Mouse (Mus musculus): Measurements from ENCODE around the gene E4f1.

Gene E4f1

DNA sequence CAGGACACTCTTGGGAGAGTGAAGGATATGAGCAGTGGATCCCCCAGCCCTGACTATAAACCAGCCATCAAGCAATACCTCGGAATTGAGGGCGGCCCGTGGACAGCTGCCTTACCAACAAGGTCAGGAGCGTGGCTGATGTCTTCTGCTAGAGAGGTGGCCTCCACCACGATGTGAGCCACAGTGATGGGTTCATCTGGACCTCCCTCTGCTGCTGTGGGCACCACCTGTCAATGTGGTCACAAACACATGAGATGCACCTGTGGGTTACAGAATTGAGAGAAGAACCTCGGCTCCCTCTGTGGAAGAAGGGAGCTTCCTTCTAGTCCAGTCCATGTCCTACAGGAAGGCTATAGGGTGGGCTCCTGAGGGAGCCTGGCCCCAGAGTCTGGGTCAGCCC, 20.6 kb downstream of the E4f1 start:
- TF ChIP-seq GATA4 (IDR thresholded peaks at IDR 0.05; ENCODE audit: insufficient replicate concordance, low read length): no peak

GRCm38 (mm10) chr17:24446590-24446989, 23.5 kb downstream of the E4f1 start:
- TF ChIP-seq GATA4 (IDR thresholded peaks at IDR 0.05; ENCODE audit: insufficient replicate concordance, low read length): no peak

DNA sequence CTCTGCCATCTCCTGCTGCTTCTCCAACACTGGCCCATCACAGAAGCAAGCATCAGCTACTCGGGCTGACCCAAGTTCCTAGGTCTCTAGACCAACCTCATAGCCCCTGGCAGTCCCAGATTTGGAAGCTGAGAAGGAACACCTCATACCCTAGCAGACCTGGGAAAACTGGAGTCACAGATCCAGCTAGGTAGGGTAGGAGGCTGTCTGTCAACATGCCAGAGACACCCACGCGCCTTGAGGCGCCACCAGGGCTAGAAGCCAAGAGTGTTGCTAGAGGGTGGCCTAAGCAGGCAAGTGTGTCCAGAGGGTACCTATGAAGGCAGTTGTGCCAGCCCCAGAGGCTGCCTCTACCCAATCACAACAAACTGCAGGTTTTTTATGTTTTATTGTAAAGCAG, 26.7 kb downstream of the E4f1 start:
- TF ChIP-seq GATA4 (IDR thresholded peaks at IDR 0.05; ENCODE audit: insufficient replicate concordance, low read length): no peak

- no peak for TF ChIP-seq GATA4 (IDR thresholded peaks at IDR 0.05; ENCODE audit: insufficient replicate concordance, low read length)
Observed at GRCm38 (mm10) chr17:24442632-24443155, 27.4 kb downstream of the E4f1 start, which contains the start of gene Dnase1l2. TSS of gene Dnase1l2 (minus strand) at chr17:24443105.

DNA sequence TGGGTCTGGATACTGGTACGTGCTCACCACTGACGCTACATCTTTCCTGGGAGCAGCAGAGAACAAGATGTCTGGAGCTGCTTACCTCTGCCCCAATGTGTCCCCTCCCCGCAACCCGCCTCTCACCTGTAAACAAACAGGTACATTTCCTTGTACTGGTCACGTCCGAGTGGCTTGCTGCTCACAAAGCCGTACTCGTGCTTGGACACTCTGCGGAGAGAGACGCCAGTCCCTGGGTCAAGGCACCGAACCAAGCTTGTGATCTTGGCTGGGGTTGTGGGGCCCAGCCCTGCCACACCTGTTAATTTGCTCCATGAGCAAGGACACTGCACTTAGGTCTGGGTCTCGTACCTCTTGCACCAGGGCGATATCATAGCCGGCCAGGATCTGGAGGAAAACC, 28.0 kb downstream of the E4f1 start:
- TF ChIP-seq GATA4 (IDR thresholded peaks at IDR 0.05; ENCODE audit: insufficient replicate concordance, low read length): no peak

DNA sequence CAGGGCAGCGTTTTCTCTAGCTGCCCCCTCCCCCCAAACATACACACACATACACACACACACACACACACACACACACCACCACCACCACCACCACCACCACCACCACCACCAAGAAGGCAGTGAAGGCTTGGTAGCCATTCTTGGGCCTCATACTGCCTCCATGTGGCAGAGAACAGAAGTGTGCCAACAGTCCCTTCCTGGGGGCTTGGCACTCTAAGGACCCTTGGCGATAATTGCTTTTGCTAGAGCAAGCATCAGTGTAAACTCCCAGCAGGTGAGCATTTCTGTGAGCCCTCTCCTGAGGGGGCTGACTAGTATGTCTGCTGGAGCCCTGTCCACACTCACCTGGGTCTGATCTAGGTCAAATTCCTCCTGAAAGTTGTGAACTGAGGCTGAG, 29.0 kb downstream of the E4f1 start:
- TF ChIP-seq GATA4 (IDR thresholded peaks at IDR 0.05; ENCODE audit: insufficient replicate concordance, low read length): no peak

DNA sequence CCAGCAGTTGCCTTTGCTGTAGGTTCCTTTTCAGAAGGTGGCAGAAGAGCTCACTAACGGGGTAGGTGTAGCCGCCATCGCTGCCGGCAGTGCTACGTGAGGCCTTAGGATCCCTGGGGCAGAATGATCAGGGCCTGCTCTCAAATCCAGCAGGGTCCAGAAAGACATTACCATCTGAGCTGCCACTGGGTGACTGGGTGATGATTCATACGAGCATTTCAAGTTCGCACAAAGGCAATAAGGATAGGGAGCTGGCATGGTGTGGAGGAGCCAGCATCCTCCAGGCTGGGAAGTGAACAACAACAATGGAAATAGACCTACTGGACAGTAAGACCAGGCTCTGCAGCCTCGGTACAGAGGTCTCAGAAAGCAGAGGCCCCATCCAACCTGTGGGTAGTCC, 29.7 kb downstream of the E4f1 start:
- no peak for TF ChIP-seq GATA4 (IDR thresholded peaks at IDR 0.05; ENCODE audit: insufficient replicate concordance, low read length)

DNA sequence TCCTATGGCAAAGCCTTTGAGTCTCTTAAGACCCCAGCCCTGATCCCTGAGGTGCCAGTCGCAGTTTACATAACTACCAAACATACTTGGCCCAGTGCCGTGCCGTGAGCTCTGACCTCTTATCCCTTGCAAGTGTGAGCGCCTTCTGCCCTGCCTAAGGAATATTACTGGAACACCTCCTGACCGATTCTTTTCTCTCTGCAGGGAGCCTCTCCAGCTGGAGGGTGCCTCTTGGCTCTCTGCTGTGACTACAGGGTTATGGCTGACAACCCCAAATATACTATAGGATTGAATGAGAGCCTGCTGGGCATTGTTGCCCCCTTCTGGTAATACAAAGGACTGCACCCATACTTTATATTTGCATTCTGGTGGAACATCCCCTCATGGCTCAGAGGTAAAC, 33.1 kb downstream of the E4f1 start:
- TF ChIP-seq GATA4 (IDR thresholded peaks at IDR 0.05; ENCODE audit: insufficient replicate concordance, low read length): no peak

- no peak; the same call in 1 of the 2 replicates for TF ChIP-seq GATA4 (IDR thresholded peaks at IDR 0.05; ENCODE audit: insufficient replicate concordance, low read length)
Observed at GRCm38 (mm10) chr17:24429201-24429983, 40.7 kb downstream of the E4f1 start.

DNA sequence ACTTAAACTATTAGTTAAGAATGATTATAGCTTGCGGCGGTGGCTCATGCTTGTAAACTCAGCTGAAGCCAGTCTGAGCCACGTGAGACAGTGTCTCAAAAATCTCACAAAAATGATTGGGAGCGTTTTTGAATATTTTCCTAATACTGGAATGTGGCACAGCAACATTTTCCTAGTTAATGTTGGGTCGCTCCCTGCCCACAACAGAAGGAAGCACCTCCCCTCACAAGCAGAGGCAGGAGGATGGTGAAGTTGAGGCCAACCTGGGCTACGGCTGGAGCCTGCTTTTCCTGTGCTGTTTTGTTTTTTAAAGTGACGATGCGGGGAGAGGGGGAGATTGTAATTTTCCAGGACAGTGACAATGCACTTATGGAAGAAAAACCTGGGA, 42.9 kb downstream of the E4f1 start:
- TF ChIP-seq GATA4 (IDR thresholded peaks at IDR 0.05; ENCODE audit: insufficient replicate concordance, low read length): no peak

DNA sequence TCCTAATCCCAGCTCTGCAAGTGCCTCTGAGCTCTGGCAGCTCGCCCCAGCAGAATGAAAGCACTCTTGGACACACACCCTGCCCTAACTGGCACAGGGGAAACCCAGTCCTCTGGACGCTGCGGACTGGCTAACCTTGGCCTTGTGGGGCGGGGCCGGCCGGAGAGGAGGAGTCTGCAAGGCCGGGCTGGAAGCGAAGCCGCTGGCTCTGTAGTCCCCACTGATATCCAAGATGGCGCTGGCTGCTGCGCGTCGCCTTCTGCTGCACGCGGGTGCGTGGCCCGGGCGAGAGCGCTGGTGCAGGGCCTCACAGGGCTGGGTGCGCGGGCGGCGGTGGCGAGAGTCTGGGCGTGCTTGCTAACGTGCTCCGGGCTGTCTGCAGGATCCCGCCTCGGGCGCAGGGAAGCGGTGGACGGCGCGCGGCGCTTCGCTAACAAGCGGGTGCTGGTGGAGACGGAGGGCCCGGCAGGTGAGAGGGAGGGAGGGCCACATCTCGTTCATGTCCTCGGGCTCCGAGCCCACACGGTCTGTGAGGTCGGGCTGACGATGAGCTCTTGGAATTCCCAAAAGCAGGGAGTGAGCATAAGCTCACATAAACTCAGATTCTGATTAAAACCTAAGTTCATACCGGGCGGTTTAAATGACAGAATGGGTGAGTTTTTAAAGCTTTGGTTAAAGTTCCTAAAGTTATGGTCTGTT, 43.5 kb downstream of the E4f1 start, which contains the start of gene Eci1:
Gene Eci1 (plus strand): TSS at position 171 of the 699 bp plus-strand sequence.
- TF ChIP-seq GATA4 (IDR thresholded peaks at IDR 0.05; ENCODE audit: insufficient replicate concordance, low read length): peak; percentile 18; the same call in 1 of the 2 replicates

DNA sequence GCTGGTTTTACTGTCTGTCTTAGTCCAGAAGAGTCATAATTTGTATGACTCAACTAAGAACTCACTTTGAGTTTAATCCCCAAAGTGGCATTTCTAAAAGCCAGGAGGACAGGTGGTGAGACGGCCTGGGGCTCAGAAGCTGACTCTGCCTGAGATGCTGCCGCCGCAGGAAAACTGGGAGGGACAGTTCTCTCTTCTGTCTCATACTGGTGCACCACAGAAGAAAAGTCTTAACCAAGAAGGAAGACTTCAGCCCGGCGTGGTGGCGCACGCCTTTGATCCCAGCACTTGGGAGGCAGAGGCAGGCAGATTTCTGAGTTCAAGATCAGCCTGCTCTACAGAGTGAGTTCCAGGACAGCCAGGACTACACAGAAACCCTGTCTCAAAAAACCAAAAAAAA, 44.2 kb downstream of the E4f1 start:
- TF ChIP-seq GATA4 (IDR thresholded peaks at IDR 0.05; ENCODE audit: insufficient replicate concordance, low read length): no peak

- TF ChIP-seq GATA4 (IDR thresholded peaks at IDR 0.05; ENCODE audit: insufficient replicate concordance, low read length): no peak
Observed at GRCm38 (mm10) chr17:24424489-24424888, 45.6 kb downstream of the E4f1 start.

GRCm38 (mm10) chr17:24423114-24423513, 47.0 kb downstream of the E4f1 start:
- no peak for TF ChIP-seq GATA4 (IDR thresholded peaks at IDR 0.05; ENCODE audit: insufficient replicate concordance, low read length)

- TF ChIP-seq GATA4 (IDR thresholded peaks at IDR 0.05; ENCODE audit: insufficient replicate concordance, low read length): no peak
Observed at GRCm38 (mm10) chr17:24416051-24416652, 54.0 kb downstream of the E4f1 start.

GRCm38 (mm10) chr17:24415011-24415410, 55.1 kb downstream of the E4f1 start:
- no peak for TF ChIP-seq GATA4 (IDR thresholded peaks at IDR 0.05; ENCODE audit: insufficient replicate concordance, low read length)

Data from liver, adult (tissue).